Mouse (Mus musculus) heart, adult 2 months (tissue): Measurements from ENCODE around the gene Mael. TPM values are rescaled to one million over a fixed set of nuclear protein-coding genes. Genes with fewer than 3 reads are reported as not detected.

Experiments
- DNase-seq, 2 experiments: peaks; one replicate each; pipeline ENCODE4 v3.0.0; 2021
- H3K27ac ChIP-seq: fragments of 200-600 bp; 2 replicates; pipeline ENCODE4 v1.8.1; 2022
- H3K27me3 ChIP-seq: fragments of 200-500 bp; 2 replicates; pipeline ENCODE4 v1.6.1; 2012; ENCODE audit warnings: mild to moderate bottlenecking, low read length, inconsistent platforms, mixed read lengths; ENCODE audit not compliant: control insufficient read depth, insufficient read depth
- H3K36me3 ChIP-seq: fragments of 200-500 bp; 2 replicates; pipeline ENCODE4 v1.6.1; 2012; ENCODE audit warnings: low read length, inconsistent platforms; ENCODE audit not compliant: control insufficient read depth, insufficient read depth
- H3K4me1 ChIP-seq: fragments of 200-500 bp; 2 replicates; pipeline ENCODE4 v1.6.1; 2011; ENCODE audit warnings: low read length; ENCODE audit not compliant: control insufficient read depth, insufficient read depth
- H3K4me3 ChIP-seq: fragments of 200-600 bp; 2 replicates; pipeline ENCODE4 v1.8.1; 2022
- H3K79me2 ChIP-seq: fragments of 200-500 bp; replicated peaks from 2 replicates; pipeline ENCODE4 v1.6.1; 2012; ENCODE audit warnings: mild to moderate bottlenecking, inconsistent platforms, low read length, moderate library complexity, mixed read lengths; ENCODE audit not compliant: control insufficient read depth, insufficient read depth
- H3K9ac ChIP-seq: fragments of 200-500 bp; 2 replicates; pipeline ENCODE4 v1.6.1; 2012; ENCODE audit warnings: low read depth, mild to moderate bottlenecking, control low read depth, inconsistent platforms, low read length, mixed read lengths
- CTCF ChIP-seq: fragments of 200-600 bp; IDR thresholded peaks from 2 replicates; pipeline ENCODE4 v1.8.1; 2022; ENCODE audit warnings: antibody characterized with exemption, mild to moderate bottlenecking, moderate library complexity
- EP300 ChIP-seq: fragments of 200-500 bp; IDR thresholded peaks from 2 replicates; pipeline ENCODE4 v1.6.1; 2011; ENCODE audit warnings: low read depth, low read length, control low read depth; ENCODE audit not compliant: insufficient read depth
- POLR2A ChIP-seq: fragments of 200-500 bp; IDR thresholded peaks from 2 replicates; pipeline ENCODE4 v1.6.1; 2011; ENCODE audit warnings: mild to moderate bottlenecking, low read depth, low read length, control low read depth; ENCODE audit not compliant: insufficient read depth
- WGBS: fragments of 180-500 bp; shearing (Covaris S2); methylation state at CpG from one replicate; pipeline ENCODE4 v1.1.7; 2018; 5-methylcytosine and 5-hydroxymethylcytosine counted together
- intact Hi-C: fragments of 180-260 bp; cut with DNase I; formaldehyde crosslinking; loops from one replicate; pipeline ENCODE4 v1.15.1; 2025
- polyA plus RNA-seq: library from polyadenylated mRNA; depleted of rRNA; stranded (reverse); fragments of >200 nt; gene quantifications from 2 replicates; pipeline ENCODE4 v1.2.3, GENCODE M21; 2012
- total RNA-seq, 2 experiments: library from RNA; stranded (reverse); gene quantifications; 2 replicates each; pipeline ENCODE4 v1.2.3; 2021

The Mael gene
- total and polyA plus RNA-seq, 3 experiments, result 0.18 TPM; not detected in 2

GRCm38 (mm10) chr1:166281287-166281686 lies 42.7 kb upstream of the Mael start:
- H3K36me3 ChIP-seq, result no peaks in the 10 kb centered on the region
- H3K4me1 ChIP-seq, result peaks cover 1% of the 10 kb centered on the region; the same call in 1 of the 2 replicates
- WGBS, result 67% methylated on average over 1 of the region's 1 CpGs
- no peak overlapping the region for H3K27ac ChIP-seq
- H3K79me2 ChIP-seq, result no peaks in the 10 kb centered on the region
- no peak overlapping the region for H3K4me3 ChIP-seq
- no peak overlapping the region for H3K9ac ChIP-seq
- no peaks in the 10 kb centered on the region; the same call in 1 of the 2 replicates for H3K27me3 ChIP-seq
- no peak for TF ChIP-seq EP300
- no peak for TF ChIP-seq CTCF
- TF ChIP-seq POLR2A, result no peak
- intact Hi-C loops, result no loop called here
- DNase-seq, result no peak

DNA sequence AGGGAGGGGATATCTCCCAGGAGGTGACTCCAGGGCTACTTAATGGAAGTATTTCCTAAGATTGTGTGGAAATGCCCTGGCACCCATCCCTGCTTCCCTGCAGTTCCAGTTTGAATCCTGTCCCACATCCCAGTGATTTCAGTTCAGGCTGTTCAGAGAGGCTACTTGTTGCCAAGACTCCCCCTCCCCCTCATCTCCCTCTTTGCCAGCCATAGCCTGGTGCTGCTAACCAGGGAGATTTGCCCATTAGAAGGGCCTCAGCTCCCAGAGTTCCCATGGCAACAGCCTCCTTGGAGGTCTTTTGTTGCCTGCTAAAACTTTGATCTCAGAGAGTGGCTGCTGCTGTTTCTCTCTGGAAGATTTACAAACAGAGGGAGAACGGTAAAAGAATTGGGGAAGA lies 42.0 kb upstream of the Mael start:
- Histone ChIP-seq H3K4me3 (no peak overlapping the region), H3K36me3 (no peaks in the 10 kb centered on the region), H3K4me1 (peaks cover 1% of the 10 kb centered on the region; the same call in 1 of the 2 replicates), H3K27me3 (no peaks in the 10 kb centered on the region; the same call in 1 of the 2 replicates), H3K9ac (no peak overlapping the region), H3K79me2 (no peaks in the 10 kb centered on the region), H3K27ac (no peak overlapping the region)
- 29% methylated on average over 1 of the region's 1 CpGs for WGBS
- intact Hi-C loops, result no loop called here
- TF ChIP-seq EP300, result no peak
- no peak for TF ChIP-seq CTCF
- TF ChIP-seq POLR2A, result no peak
- DNase-seq, result no peak

DNA sequence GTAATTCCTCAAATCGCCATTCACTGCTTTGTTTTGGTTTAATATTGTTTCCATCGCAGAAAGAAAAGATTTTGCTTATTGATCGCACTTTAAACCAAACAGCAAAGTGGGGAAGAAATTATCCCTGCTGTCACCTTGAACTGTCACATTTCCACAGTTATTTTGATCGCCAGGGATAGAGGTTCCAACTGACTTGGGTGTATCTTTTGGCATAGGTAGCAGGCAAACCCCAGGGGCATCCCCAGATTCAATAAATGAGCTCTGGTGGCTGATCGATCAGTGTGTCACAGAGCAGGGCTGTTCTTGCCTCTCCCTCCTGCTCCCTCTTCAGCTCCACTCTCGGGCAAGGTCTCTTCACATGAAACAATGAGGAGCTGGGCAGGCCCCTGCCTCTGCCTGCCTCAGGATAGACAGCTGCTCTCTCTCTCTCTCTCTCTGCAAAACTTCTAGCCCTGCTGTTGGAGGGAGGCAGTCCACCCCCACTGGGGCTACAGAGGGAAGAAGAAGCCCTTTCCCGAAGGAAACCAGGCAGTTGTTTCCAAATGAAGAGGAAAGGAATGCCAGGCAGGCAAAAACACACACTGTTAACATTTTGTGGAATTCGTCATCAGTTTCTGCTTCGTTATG lies 41.1 kb upstream of the Mael start:
- H3K27me3 ChIP-seq, result no peaks in the 10 kb centered on the region; the same call in 1 of the 2 replicates
- H3K4me3 ChIP-seq, result no peak overlapping the region
- 63% methylated on average over 9 of the region's 9 CpGs for WGBS
- peaks cover 1% of the 10 kb centered on the region; the same call in 1 of the 2 replicates for H3K4me1 ChIP-seq
- DNase-seq, result no peak
- H3K9ac ChIP-seq, result no peak overlapping the region
- intact Hi-C loops, result no loop called here
- TF ChIP-seq EP300 (no peak), CTCF (no peak), POLR2A (no peak)
- no peaks in the 10 kb centered on the region for H3K36me3 ChIP-seq
- H3K79me2 ChIP-seq, result no peaks in the 10 kb centered on the region
- no peak overlapping the region for H3K27ac ChIP-seq

- no peak overlapping the region for H3K9ac ChIP-seq
- 9% methylated on average over 2 of the region's 2 CpGs for WGBS
- H3K36me3 ChIP-seq, result no peaks in the 10 kb centered on the region
- TF ChIP-seq EP300, result no peak
- TF ChIP-seq POLR2A, result no peak
- TF ChIP-seq CTCF, result no peak
- intact Hi-C loops, result no loop called here
- no peak for DNase-seq
- no peaks in the 10 kb centered on the region; the same call in 1 of the 2 replicates for H3K27me3 ChIP-seq
- H3K4me1 ChIP-seq, result peaks cover 1% of the 10 kb centered on the region; the same call in 1 of the 2 replicates
- no peak overlapping the region for H3K27ac ChIP-seq
- H3K79me2 ChIP-seq, result no peaks in the 10 kb centered on the region
- no peak overlapping the region for H3K4me3 ChIP-seq
These were observed 40.2 kb upstream of the Mael start for GRCm38 (mm10) chr1:166278786-166279185.

DNA sequence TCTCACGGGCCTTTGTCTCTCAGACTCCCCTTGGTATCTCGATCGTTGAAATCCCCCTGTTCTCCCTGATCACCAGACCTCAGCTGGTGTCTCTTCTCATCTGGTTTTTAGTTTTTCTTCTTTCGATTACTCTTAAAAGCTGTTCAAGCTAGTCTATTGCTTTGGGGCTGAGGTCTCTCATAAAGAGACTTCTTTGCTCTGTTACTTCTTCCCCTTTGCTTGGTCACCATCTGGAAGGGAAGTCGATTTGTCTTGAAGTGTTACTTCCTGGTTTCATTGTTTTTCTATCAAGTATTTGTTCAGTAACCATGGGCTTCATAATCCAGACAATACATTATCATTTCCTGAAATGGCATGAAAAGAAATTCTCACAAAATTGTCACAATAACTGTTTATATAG lies 29.7 kb upstream of the Mael start:
- DNase-seq, result no peak
- 69% methylated on average over 5 of the region's 5 CpGs for WGBS
- intact Hi-C loops, result no loop called here
- H3K79me2 ChIP-seq, result no peaks in the 10 kb centered on the region
- H3K27me3 ChIP-seq, result no peaks in the 10 kb centered on the region
- H3K4me1 ChIP-seq, result no peaks in the 10 kb centered on the region
- H3K36me3 ChIP-seq, result no peaks in the 10 kb centered on the region
- no peak overlapping the region for H3K4me3 ChIP-seq
- TF ChIP-seq EP300 (no peak), CTCF (no peak), POLR2A (no peak)
- H3K27ac ChIP-seq, result no peak overlapping the region
- no peak overlapping the region for H3K9ac ChIP-seq

DNA sequence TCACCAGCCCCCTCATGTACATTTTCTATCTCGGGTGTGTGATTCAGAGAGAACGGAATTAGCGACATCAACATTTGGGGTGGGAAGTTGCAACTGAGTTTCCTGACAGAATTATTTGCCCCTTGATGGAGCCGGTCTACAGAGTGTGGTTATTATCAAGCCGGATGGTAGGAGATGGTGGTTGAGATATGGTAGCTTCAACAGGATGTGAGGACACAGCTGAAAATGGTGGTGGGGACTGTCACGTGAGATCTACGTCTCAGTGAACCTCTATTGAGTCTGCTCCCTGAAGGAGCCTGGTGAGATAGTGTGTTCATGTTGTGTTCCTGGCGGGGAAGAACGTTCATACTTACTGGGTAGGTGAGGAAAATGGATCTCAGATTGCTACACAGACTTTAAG lies 28.4 kb upstream of the Mael start:
- 82% methylated on average over 9 of the region's 9 CpGs for WGBS
- H3K79me2 ChIP-seq, result no peaks in the 10 kb centered on the region
- TF ChIP-seq EP300, result no peak
- TF ChIP-seq POLR2A, result no peak
- no peak for TF ChIP-seq CTCF
- intact Hi-C loops, result no loop called here
- no peak overlapping the region for H3K4me3 ChIP-seq
- no peaks in the 10 kb centered on the region for H3K36me3 ChIP-seq
- H3K27me3 ChIP-seq, result no peaks in the 10 kb centered on the region
- H3K27ac ChIP-seq, result no peak overlapping the region
- H3K4me1 ChIP-seq, result no peaks in the 10 kb centered on the region
- H3K9ac ChIP-seq, result no peak overlapping the region
- no peak for DNase-seq
